Mouse (Mus musculus) forebrain, embryonic 15.5 days (tissue): Measurements from ENCODE around the gene Plekha5. TPM values are rescaled to one million over a fixed set of nuclear protein-coding genes. Genes with fewer than 3 reads are reported as not detected.
A peak's percentile ranks its signal among the peaks of the same experiment; 100 is the strongest.

Source experiments
- ATAC-seq: fragments of 200-750 bp; cut with Nextera tagmentation; replicated peaks from 2 replicates; pipeline ENCODE4 v1.8.0; 2017; ENCODE audit warnings: mild to moderate bottlenecking, moderate TSS enrichment, moderate library complexity
- H3K27ac ChIP-seq: fragments of 300-500 bp; sonication (generic); replicated peaks from 2 replicates; pipeline ENCODE4 v1.5.1; 2015; ENCODE audit warnings: mild to moderate bottlenecking, inconsistent platforms
- H3K27me3 ChIP-seq: fragments of 300-500 bp; sonication (generic); 2 replicates; pipeline ENCODE4 v1.6.1; 2015; ENCODE audit warnings: inconsistent platforms
- H3K36me3 ChIP-seq: fragments of 300-500 bp; sonication (generic); 2 replicates; pipeline ENCODE4 v1.6.1; 2015; ENCODE audit warnings: mild to moderate bottlenecking, inconsistent platforms
- H3K4me1 ChIP-seq: fragments of 300-500 bp; sonication (generic); 2 replicates; pipeline ENCODE4 v1.6.1; 2015; ENCODE audit warnings: inconsistent platforms
- H3K4me2 ChIP-seq: fragments of 300-500 bp; sonication (generic); replicated peaks from 2 replicates; pipeline ENCODE4 v1.6.1; 2015; ENCODE audit warnings: mild to moderate bottlenecking, inconsistent platforms
- H3K4me3 ChIP-seq: fragments of 300-500 bp; sonication (generic); 2 replicates; pipeline ENCODE4 v1.5.1; 2015; ENCODE audit warnings: mild to moderate bottlenecking, inconsistent platforms
- H3K9ac ChIP-seq: fragments of 300-500 bp; sonication (generic); replicated peaks from 2 replicates; pipeline ENCODE4 v1.6.1; 2015; ENCODE audit warnings: mild to moderate bottlenecking, inconsistent platforms
- H3K9me3 ChIP-seq: fragments of 300-500 bp; sonication (generic); 2 replicates; pipeline ENCODE4 v1.6.1; 2016; ENCODE audit warnings: inconsistent platforms
- WGBS: fragments of 180-500 bp; shearing (Covaris S2); methylation state at CpG from one replicate; pipeline ENCODE4 v1.1.7; 2015; ENCODE audit warnings: mixed read lengths; 5-methylcytosine and 5-hydroxymethylcytosine counted together
- polyA plus RNA-seq: library from polyadenylated mRNA; unstranded; fragments of >200 nt; fragmentation: Nextera tagmentation; extraction: Ambion mirVana; gene quantifications from 2 replicates; pipeline ENCODE4 v1.2.1, GENCODE M21; 2015

Gene Plekha5
- polyA plus RNA-seq, 1 experiment from 2014 or later: 32.7 TPM

GRCm38 (mm10) chr6:140610117-140610516, 186.3 kb downstream of the Plekha5 start:
- Histone ChIP-seq H3K9ac (no peak overlapping the region), H3K4me2 (no peak overlapping the region), H3K4me3 (no peak overlapping the region), H3K4me1 (no peaks in the 10 kb centered on the region), H3K27ac (no peak overlapping the region), H3K27me3 (no peaks in the 10 kb centered on the region), H3K9me3 (no peaks in the 10 kb centered on the region), H3K36me3 (no peaks in the 10 kb centered on the region)
- WGBS: 90% methylated on average over 5 of the region's 5 CpGs
- no peak for ATAC-seq

- no peaks in the 10 kb centered on the region for H3K36me3 ChIP-seq
- no peak overlapping the region for H3K4me2 ChIP-seq
- no peaks in the 10 kb centered on the region for H3K9me3 ChIP-seq
- 89% methylated on average over 4 of the region's 4 CpGs for WGBS
- no peak overlapping the region for H3K9ac ChIP-seq
- H3K4me1 ChIP-seq: no peaks in the 10 kb centered on the region
- H3K4me3 ChIP-seq: no peak overlapping the region
- H3K27me3 ChIP-seq: no peaks in the 10 kb centered on the region
- no peak for ATAC-seq
- no peak overlapping the region for H3K27ac ChIP-seq
These were observed 187.4 kb downstream of the Plekha5 start for GRCm38 (mm10) chr6:140611282-140611681.

GRCm38 (mm10) chr6:140611893-140612473, 188.1 kb downstream of the Plekha5 start:
- no peak overlapping the region for H3K27ac ChIP-seq
- no peaks in the 10 kb centered on the region for H3K27me3 ChIP-seq
- no peak overlapping the region for H3K4me3 ChIP-seq
- H3K9me3 ChIP-seq: no peaks in the 10 kb centered on the region
- no peak for ATAC-seq
- H3K9ac ChIP-seq: no peak overlapping the region
- H3K4me1 ChIP-seq: no peaks in the 10 kb centered on the region
- no peaks in the 10 kb centered on the region for H3K36me3 ChIP-seq
- no peak overlapping the region for H3K4me2 ChIP-seq
- 50% methylated on average over 13 of the region's 13 CpGs for WGBS

GRCm38 (mm10) chr6:140613822-140614221, 190.0 kb downstream of the Plekha5 start:
- no peak overlapping the region for H3K9ac ChIP-seq
- no peak overlapping the region for H3K27ac ChIP-seq
- no peaks in the 10 kb centered on the region for H3K36me3 ChIP-seq
- no peaks in the 10 kb centered on the region for H3K4me1 ChIP-seq
- ATAC-seq: no peak
- 79% methylated on average over 3 of the region's 3 CpGs for WGBS
- H3K4me3 ChIP-seq: no peak overlapping the region
- H3K4me2 ChIP-seq: no peak overlapping the region
- H3K27me3 ChIP-seq: no peaks in the 10 kb centered on the region
- no peaks in the 10 kb centered on the region for H3K9me3 ChIP-seq

GRCm38 (mm10) chr6:140614711-140615110, 190.9 kb downstream of the Plekha5 start:
- 96% methylated on average over 11 of the region's 11 CpGs for WGBS
- ATAC-seq: no peak
- Histone ChIP-seq H3K9me3 (no peaks in the 10 kb centered on the region), H3K4me2 (no peak overlapping the region), H3K9ac (no peak overlapping the region), H3K27ac (no peak overlapping the region), H3K4me1 (no peaks in the 10 kb centered on the region), H3K36me3 (no peaks in the 10 kb centered on the region), H3K4me3 (no peak overlapping the region), H3K27me3 (no peaks in the 10 kb centered on the region)

- Histone ChIP-seq H3K27me3 (no peaks in the 10 kb centered on the region), H3K4me3 (no peak overlapping the region), H3K4me2 (no peak overlapping the region), H3K9ac (no peak overlapping the region), H3K27ac (no peak overlapping the region), H3K4me1 (peaks cover 15% of the 10 kb centered on the region), H3K9me3 (no peaks in the 10 kb centered on the region), H3K36me3 (no peaks in the 10 kb centered on the region)
- ATAC-seq: no peak
- WGBS: 65% methylated on average over 13 of the region's 13 CpGs
These were observed 196.9 kb downstream of the Plekha5 start for GRCm38 (mm10) chr6:140620531-140621349.

GRCm38 (mm10) chr6:140621622-140622021, 197.8 kb downstream of the Plekha5 start:
- H3K27ac ChIP-seq: no peak overlapping the region
- no peaks in the 10 kb centered on the region for H3K36me3 ChIP-seq
- H3K4me1 ChIP-seq: peaks cover 24% of the 10 kb centered on the region
- H3K27me3 ChIP-seq: no peaks in the 10 kb centered on the region
- no peaks in the 10 kb centered on the region for H3K9me3 ChIP-seq
- WGBS: 92% methylated on average over 1 of the region's 1 CpGs
- H3K4me3 ChIP-seq: no peak overlapping the region
- ATAC-seq: no peak
- H3K4me2 ChIP-seq: no peak overlapping the region
- no peak overlapping the region for H3K9ac ChIP-seq

- ATAC-seq: peak; percentile 6
- Histone ChIP-seq H3K9ac (peak within 1 kb of the TSS; percentile 80), H3K4me3 (peak within 1 kb of the TSS; percentile 81), H3K9me3 (no peaks in the 10 kb centered on the region), H3K27me3 (no peaks in the 10 kb centered on the region), H3K4me2 (peak within 1 kb of the TSS; percentile 88), H3K36me3 (no peaks in the 10 kb centered on the region), H3K4me1 (peaks cover 32% of the 10 kb centered on the region), H3K27ac (peak within 1 kb of the TSS; percentile 95)
- 49% methylated on average over 30 of the region's 30 CpGs for WGBS
These were observed 198.8 kb downstream of the Plekha5 start, which contains the start of gene Aebp2 for GRCm38 (mm10) chr6:140622391-140623225. Gene Aebp2, plus strand, starts transcription at chr6:140622663.

- peak overlapping the region; percentile 88 for H3K4me2 ChIP-seq
- peak; percentile 95 for ATAC-seq
- peak overlapping the region; percentile 95 for H3K27ac ChIP-seq
- H3K4me3 ChIP-seq: peak overlapping the region; percentile 81
- peak overlapping the region; percentile 80 for H3K9ac ChIP-seq
- H3K4me1 ChIP-seq: peaks cover 37% of the 10 kb centered on the region
- no peaks in the 10 kb centered on the region for H3K9me3 ChIP-seq
- no peaks in the 10 kb centered on the region for H3K36me3 ChIP-seq
- H3K27me3 ChIP-seq: no peaks in the 10 kb centered on the region
- WGBS: under 1% methylated on average over 82 of the region's 117 CpGs
These were observed 199.6 kb downstream of the Plekha5 start for GRCm38 (mm10) chr6:140623226-140624095.

- peak; percentile 2 for ATAC-seq
- H3K36me3 ChIP-seq: no peaks in the 10 kb centered on the region
- WGBS: under 1% methylated on average over 77 of the region's 80 CpGs
- no peaks in the 10 kb centered on the region for H3K9me3 ChIP-seq
- peaks cover 41% of the 10 kb centered on the region for H3K4me1 ChIP-seq
- peak overlapping the region; percentile 95 for H3K27ac ChIP-seq
- H3K4me2 ChIP-seq: peak overlapping the region; percentile 88
- H3K4me3 ChIP-seq: peak overlapping the region; percentile 81
- no peaks in the 10 kb centered on the region for H3K27me3 ChIP-seq
- peak overlapping the region; percentile 80 for H3K9ac ChIP-seq
These were observed 200.5 kb downstream of the Plekha5 start for GRCm38 (mm10) chr6:140624096-140625051.
